7 mouse cellular contexts compared by ENCODE assay signal in genomic region chr2:33736722-33737121, GRCm38 (mm10).
DNase-seq lines count a peak whose midpoint lies in the region.

No protein-coding gene starts in this region.

- peak; percentile 80 for DNase-seq in CD4-positive, CD25-positive, alpha-beta regulatory T cell, adult 2 months (ENCODE audit: low read depth, low spot score)
- DNase-seq in Muller cell, postnatal 12 days (ENCODE audit: inconsistent ontology term): peak; percentile 62
- peak; percentile 52 for DNase-seq in cerebellum, adult 9-11 months
- peak; percentile 64 to 83 for DNase-seq in frontal cortex, postnatal 36 days (ENCODE audit: low spot score in 2 of 2)
- peak; percentile 82 to 83 for DNase-seq in kidney, postnatal 4 days
- peak; percentile 46 for DNase-seq in lung, postnatal 25 days (ENCODE audit: low spot score)
- DNase-seq in right cerebral cortex, adult 18-20 months: peak; percentile 57

Comparison
In these comparisons a context has a peak if more than half of its experiments do, and no peak if none do; other contexts are left out.
1. Peak in every context shown above with its lines: DNase-seq.